Mouse (Mus musculus): ENCODE data around the gene Mei1. TPM values are rescaled to one million over a fixed set of nuclear protein-coding genes. Genes with fewer than 3 reads are reported as not detected.
A peak's percentile ranks its signal among the peaks of the same experiment; 100 is the strongest.

Mei1 gene
- polyA plus RNA-seq, 1 experiment from 2014 or later = not detected

GRCm38 (mm10) chr15:82047080-82047883 is 22.5 kb upstream of the Mei1 start, which contains the start of gene Snu13:
Gene Snu13 (minus strand): TSS chr15:82047598.
- H3K4me1 ChIP-seq (ENCODE audit: insufficient read depth, low read depth, low read length) = peaks cover 9% of the 10 kb centered on the region; the same call in 1 of the 2 replicates
- H3K27ac ChIP-seq (ENCODE audit: low read length) = peak within 1 kb of the TSS; percentile 88
- TF ChIP-seq EP300 (IDR thresholded peaks at IDR 0.05) (peak; percentile 31; the same call in 1 of the 2 replicates), CTCF (IDR thresholded peaks at IDR 0.05) (no peak)
- H3K9ac ChIP-seq (replicated peaks; ENCODE audit: low read depth) = peak within 1 kb of the TSS; percentile 91
- H3K27me3 ChIP-seq (replicated peaks; ENCODE audit: insufficient read depth, low read length) = no peaks in the 10 kb centered on the region
- DNase-seq (ENCODE audit: low spot score) (peak; percentile 93), ATAC-seq (peak; percentile 94)
- under 1% methylated on average over 74 of the region's 74 CpGs for WGBS
- H3K9me3 ChIP-seq (ENCODE audit: low read length) = no peaks in the 10 kb centered on the region
- no peaks in the 10 kb centered on the region; the same call in 1 of the 2 replicates for H3K36me3 ChIP-seq (ENCODE audit: insufficient read depth, low read length)
- peak within 1 kb of the TSS; percentile 96 for H3K4me3 ChIP-seq (ENCODE audit: low read depth, low read length)
- peak within 1 kb of the TSS; percentile 92 for H3K4me2 ChIP-seq (replicated peaks; ENCODE audit: low read depth, low read length)

GRCm38 (mm10) chr15:82052544-82052943 is 17.3 kb upstream of the Mei1 start:
- no peaks in the 10 kb centered on the region for H3K27me3 ChIP-seq (replicated peaks; ENCODE audit: insufficient read depth, low read length)
- no peak overlapping the region for H3K27ac ChIP-seq (ENCODE audit: low read length)
- 66% methylated on average over 5 of the region's 5 CpGs for WGBS
- H3K4me1 ChIP-seq (ENCODE audit: insufficient read depth, low read depth, low read length) = no peaks in the 10 kb centered on the region; the same call in 1 of the 2 replicates
- no peaks in the 10 kb centered on the region for H3K9me3 ChIP-seq (ENCODE audit: low read length)
- no peak overlapping the region for H3K4me2 ChIP-seq (replicated peaks; ENCODE audit: low read depth, low read length)
- H3K4me3 ChIP-seq (ENCODE audit: low read depth, low read length) = no peak overlapping the region
- DNase-seq (ENCODE audit: low spot score) (no peak), ATAC-seq (no peak)
- no peak overlapping the region for H3K9ac ChIP-seq (replicated peaks; ENCODE audit: low read depth)
- no peaks in the 10 kb centered on the region for H3K36me3 ChIP-seq (ENCODE audit: insufficient read depth, low read length)
- no peak for TF ChIP-seq CTCF (IDR thresholded peaks at IDR 0.05)
- TF ChIP-seq EP300 (IDR thresholded peaks at IDR 0.05) = no peak

GRCm38 (mm10) chr15:82058719-82059201 is 11.0 kb upstream of the Mei1 start, which contains the start of gene 4930407I10Rik:
Gene 4930407I10Rik (plus strand): TSS chr15:82059151.
- DNase-seq (ENCODE audit: low spot score) (no peak), ATAC-seq (no peak)
- WGBS = 55% methylated on average over 1 of the region's 1 CpGs
- H3K9me3 ChIP-seq (ENCODE audit: low read length) = no peaks in the 10 kb centered on the region
- no peak within 1 kb of the TSS for H3K9ac ChIP-seq (replicated peaks; ENCODE audit: low read depth)
- H3K4me3 ChIP-seq (ENCODE audit: low read depth, low read length) = no peak within 1 kb of the TSS
- no peaks in the 10 kb centered on the region for H3K4me1 ChIP-seq (ENCODE audit: insufficient read depth, low read depth, low read length)
- no peak within 1 kb of the TSS for H3K27ac ChIP-seq (ENCODE audit: low read length)
- no peaks in the 10 kb centered on the region for H3K27me3 ChIP-seq (replicated peaks; ENCODE audit: insufficient read depth, low read length)
- H3K4me2 ChIP-seq (replicated peaks; ENCODE audit: low read depth, low read length) = no peak within 1 kb of the TSS
- no peak for TF ChIP-seq CTCF (IDR thresholded peaks at IDR 0.05)
- TF ChIP-seq EP300 (IDR thresholded peaks at IDR 0.05) = no peak
- H3K36me3 ChIP-seq (ENCODE audit: insufficient read depth, low read length) = no peaks in the 10 kb centered on the region

GRCm38 (mm10) chr15:82063909-82064308 is 5.9 kb upstream of the Mei1 start:
- no peak overlapping the region for H3K4me3 ChIP-seq (ENCODE audit: low read depth, low read length)
- no peak for TF ChIP-seq EP300 (IDR thresholded peaks at IDR 0.05)
- no peak for TF ChIP-seq CTCF (IDR thresholded peaks at IDR 0.05)
- DNase-seq (ENCODE audit: low spot score) (no peak), ATAC-seq (no peak)
- H3K36me3 ChIP-seq (ENCODE audit: insufficient read depth, low read length) = no peaks in the 10 kb centered on the region
- no peak overlapping the region for H3K27ac ChIP-seq (ENCODE audit: low read length)
- H3K4me1 ChIP-seq (ENCODE audit: insufficient read depth, low read depth, low read length) = no peaks in the 10 kb centered on the region
- no peaks in the 10 kb centered on the region; the same call in 1 of the 2 replicates for H3K27me3 ChIP-seq (replicated peaks; ENCODE audit: insufficient read depth, low read length)
- H3K4me2 ChIP-seq (replicated peaks; ENCODE audit: low read depth, low read length) = no peak overlapping the region
- 59% methylated on average over 14 of the region's 14 CpGs for WGBS
- H3K9ac ChIP-seq (replicated peaks; ENCODE audit: low read depth) = no peak overlapping the region
- H3K9me3 ChIP-seq (ENCODE audit: low read length) = no peaks in the 10 kb centered on the region

- H3K9me3 ChIP-seq (ENCODE audit: low read length) = no peaks in the 10 kb centered on the region
- DNase-seq (ENCODE audit: low spot score) (peak; percentile 85), ATAC-seq (peak; percentile 59; the same call in 1 of the 2 replicates)
- H3K4me3 ChIP-seq (ENCODE audit: low read depth, low read length) = no peak overlapping the region
- no peaks in the 10 kb centered on the region for H3K4me1 ChIP-seq (ENCODE audit: insufficient read depth, low read depth, low read length)
- no peak for TF ChIP-seq EP300 (IDR thresholded peaks at IDR 0.05)
- peak; percentile 85 for TF ChIP-seq CTCF (IDR thresholded peaks at IDR 0.05)
- H3K4me2 ChIP-seq (replicated peaks; ENCODE audit: low read depth, low read length) = no peak overlapping the region
- H3K27me3 ChIP-seq (replicated peaks; ENCODE audit: insufficient read depth, low read length) = peaks cover 5% of the 10 kb centered on the region; the same call in 1 of the 2 replicates
- no peak overlapping the region for H3K9ac ChIP-seq (replicated peaks; ENCODE audit: low read depth)
- H3K27ac ChIP-seq (ENCODE audit: low read length) = no peak overlapping the region
- H3K36me3 ChIP-seq (ENCODE audit: insufficient read depth, low read length) = no peaks in the 10 kb centered on the region
- 14% methylated on average over 7 of the region's 7 CpGs for WGBS
Observed at GRCm38 (mm10) chr15:82065511-82065910, 4.3 kb upstream of the Mei1 start.

GRCm38 (mm10) chr15:82071816-82072469 is 2.1 kb downstream of the Mei1 start:
- Histone ChIP-seq H3K9ac (replicated peaks; ENCODE audit: low read depth) (no peak overlapping the region), H3K4me2 (replicated peaks; ENCODE audit: low read depth, low read length) (no peak overlapping the region), H3K9me3 (ENCODE audit: low read length) (no peaks in the 10 kb centered on the region), H3K4me1 (ENCODE audit: insufficient read depth, low read depth, low read length) (no peaks in the 10 kb centered on the region), H3K27ac (ENCODE audit: low read length) (no peak overlapping the region), H3K36me3 (ENCODE audit: insufficient read depth, low read length) (no peaks in the 10 kb centered on the region), H3K4me3 (ENCODE audit: low read depth, low read length) (no peak overlapping the region), H3K27me3 (replicated peaks; ENCODE audit: insufficient read depth, low read length) (peaks cover 10% of the 10 kb centered on the region; the same call in 1 of the 2 replicates)
- TF ChIP-seq EP300 (IDR thresholded peaks at IDR 0.05) = no peak
- no peak for TF ChIP-seq CTCF (IDR thresholded peaks at IDR 0.05)
- ATAC-seq = no peak
- DNase-seq (ENCODE audit: low spot score) = no peak
- 87% methylated on average over 26 of the region's 26 CpGs for WGBS

All from lung, postnatal 0 days (tissue).